Mouse (Mus musculus) heart, postnatal 0 days (tissue): ENCODE measurements at regions not wholly inside any gene's neighbourhood (a gene's known extent, or its start where the extent isn't known, plus 50 kb on each side); places are given as distances from the start of the nearest gene placed in this dataset.

Experiments used
- CTCF ChIP-seq: IDR thresholded peaks from 2 replicates; pipeline ENCODE4 v1.5.1; 2016; ENCODE audit warnings: antibody characterized with exemption, control low read depth, low read depth
- EP300 ChIP-seq: IDR thresholded peaks from 2 replicates; pipeline ENCODE4 v1.6.1; 2016; ENCODE audit warnings: antibody characterized with exemption, low read depth

DNA sequence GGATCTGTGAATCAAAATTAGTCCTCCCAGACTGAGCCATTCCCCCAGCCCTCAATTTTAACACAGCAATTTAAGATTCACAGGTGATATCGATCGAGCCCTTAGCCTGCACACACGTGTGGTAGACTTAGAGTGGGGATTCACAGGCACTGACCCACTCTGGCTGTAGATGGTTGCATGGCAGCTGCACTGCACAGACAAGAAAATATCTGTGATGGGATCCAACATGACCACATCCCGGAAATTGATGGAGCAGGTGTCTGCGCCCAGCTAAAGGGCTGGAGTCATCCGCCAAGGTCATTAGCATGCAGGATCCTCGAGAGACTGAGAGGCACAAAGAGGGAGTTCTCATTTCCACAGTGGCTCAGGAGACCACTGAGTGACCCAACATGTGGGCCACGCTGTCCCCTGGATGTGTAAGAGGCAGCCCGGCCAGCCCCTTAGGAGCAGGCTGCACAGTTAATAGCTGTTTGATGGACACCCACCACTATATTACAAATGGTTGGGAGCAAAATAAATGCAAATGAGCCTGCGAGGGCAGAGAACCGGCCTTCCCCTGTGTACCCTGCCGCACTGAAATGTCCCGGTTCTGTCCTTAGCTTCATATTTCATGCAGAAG, 221.4 kb upstream of the Kazn start:
- TF ChIP-seq CTCF (no peak), EP300 (no peak)
